Mouse (Mus musculus): ENCODE results near the gene Cd28.

Cd28 gene

GRCm38 (mm10) chr1:60716567-60716966, at the start of gene Cd28:
Gene Cd28, plus strand, starts transcription at chr1:60716800.
- DNase-seq (ENCODE audit: low spot score), result no peak

DNA sequence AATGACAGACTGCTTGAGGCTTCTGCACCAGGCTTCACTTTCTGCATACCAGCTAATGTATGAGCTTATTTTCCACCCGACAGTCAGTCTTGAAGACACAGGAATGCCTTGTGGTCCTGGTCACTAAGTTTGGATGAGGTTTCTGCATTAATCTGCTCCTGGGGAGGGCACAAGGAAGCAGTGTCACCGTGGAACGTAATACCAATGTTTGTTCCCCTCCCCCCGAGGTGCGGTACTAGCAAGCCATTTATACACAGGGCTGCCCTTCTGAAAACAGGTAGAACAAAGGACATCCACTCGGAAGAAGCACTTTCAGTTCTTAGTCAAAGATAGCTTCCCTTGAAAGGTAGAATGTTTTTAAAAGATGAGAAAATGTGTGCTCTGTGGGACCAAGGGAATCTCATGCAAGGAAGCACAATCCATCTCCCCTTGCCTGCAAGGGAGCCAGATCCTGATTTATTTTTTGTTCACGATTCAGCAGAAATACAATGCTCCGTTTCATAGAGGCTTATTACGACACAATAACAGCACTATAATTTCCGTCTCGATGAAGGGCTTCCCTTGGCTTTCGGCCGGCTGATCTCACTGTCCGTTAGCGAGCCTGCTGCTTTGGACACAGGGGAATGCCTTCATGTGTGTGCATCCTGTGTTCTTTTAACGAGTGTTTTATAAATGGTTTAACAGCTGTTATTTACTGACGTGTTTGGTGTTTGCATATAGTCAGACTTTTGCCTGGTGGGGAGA, 48.6 kb upstream of the Cd28 start:
- no peak for DNase-seq (ENCODE audit: low spot score)

DNA sequence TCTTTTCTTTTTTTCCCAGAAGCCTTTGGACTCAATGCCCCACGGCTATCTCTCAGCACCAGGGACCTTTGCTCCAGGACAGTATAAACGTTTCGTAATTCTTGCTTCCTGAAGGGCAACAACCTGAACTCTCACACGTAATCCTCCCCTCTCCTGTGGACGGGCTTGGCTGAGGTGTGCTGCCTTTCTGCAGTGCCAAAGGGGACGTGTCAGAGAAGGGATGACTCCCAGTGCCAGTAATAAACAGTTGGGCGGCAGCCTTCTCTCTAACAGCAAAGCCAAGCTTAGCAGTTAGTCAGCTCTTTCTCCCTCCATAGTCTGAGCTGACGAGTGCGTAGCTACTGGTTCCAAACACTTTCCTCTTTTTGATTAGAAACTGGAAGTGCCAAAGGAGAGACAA, 47.6 kb upstream of the Cd28 start:
- no peak for DNase-seq (ENCODE audit: low spot score)

GRCm38 (mm10) chr1:60669664-60670063, 46.9 kb upstream of the Cd28 start:
- no peak for DNase-seq (ENCODE audit: low spot score)

- no peak for DNase-seq (ENCODE audit: low spot score)
Observed at GRCm38 (mm10) chr1:60670172-60670571, 46.4 kb upstream of the Cd28 start.

DNA sequence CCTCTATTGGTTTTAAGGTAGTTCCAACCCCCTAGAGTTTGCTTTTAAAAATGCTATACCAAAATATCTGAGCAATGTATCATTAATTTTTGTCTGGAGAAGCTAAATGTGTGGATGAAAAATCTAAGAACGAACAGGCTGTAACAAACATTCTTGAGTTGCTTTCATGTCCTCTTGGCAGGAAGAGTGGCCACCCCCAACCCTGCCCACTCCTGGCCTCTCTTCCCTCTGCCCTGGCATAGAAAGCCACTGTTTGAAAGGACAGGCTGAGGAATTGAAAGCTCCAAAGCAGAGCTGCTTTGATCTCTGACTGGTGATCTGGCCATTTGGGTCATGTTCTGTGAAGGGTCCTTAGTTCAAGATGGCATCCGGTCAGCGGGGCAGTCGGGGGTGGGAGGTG, 32.8 kb upstream of the Cd28 start:
- DNase-seq (ENCODE audit: low spot score), result no peak

- DNase-seq (ENCODE audit: low spot score), result no peak
Observed at GRCm38 (mm10) chr1:60696115-60696895, 20.3 kb upstream of the Cd28 start.

DNA sequence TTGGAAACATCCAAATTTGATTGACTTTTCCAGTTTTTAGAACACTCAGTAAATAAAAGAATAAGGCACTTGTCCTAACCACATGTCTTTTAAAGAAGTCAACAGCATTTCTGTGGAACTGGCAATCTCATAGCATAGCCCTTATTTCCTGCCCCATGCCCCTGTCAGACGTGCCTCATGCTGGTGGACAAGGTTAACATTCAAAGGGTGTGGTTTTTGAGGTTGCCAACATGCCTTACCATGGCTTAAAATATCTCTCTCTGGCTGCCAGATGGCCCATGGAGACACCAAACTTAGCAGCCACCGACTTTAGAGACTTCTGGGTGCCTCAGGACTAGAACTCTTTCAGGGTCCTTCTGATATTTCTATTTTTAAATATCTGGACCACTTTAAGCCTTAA, 14.0 kb upstream of the Cd28 start:
- DNase-seq (ENCODE audit: low spot score), result peak; percentile 49

GRCm38 (mm10) chr1:60713238-60713637, 3.4 kb upstream of the Cd28 start:
- no peak for DNase-seq (ENCODE audit: low spot score)

- no peak for DNase-seq (ENCODE audit: low spot score)
Observed at GRCm38 (mm10) chr1:60715651-60716196, 876 bp upstream of the Cd28 start.

DNA sequence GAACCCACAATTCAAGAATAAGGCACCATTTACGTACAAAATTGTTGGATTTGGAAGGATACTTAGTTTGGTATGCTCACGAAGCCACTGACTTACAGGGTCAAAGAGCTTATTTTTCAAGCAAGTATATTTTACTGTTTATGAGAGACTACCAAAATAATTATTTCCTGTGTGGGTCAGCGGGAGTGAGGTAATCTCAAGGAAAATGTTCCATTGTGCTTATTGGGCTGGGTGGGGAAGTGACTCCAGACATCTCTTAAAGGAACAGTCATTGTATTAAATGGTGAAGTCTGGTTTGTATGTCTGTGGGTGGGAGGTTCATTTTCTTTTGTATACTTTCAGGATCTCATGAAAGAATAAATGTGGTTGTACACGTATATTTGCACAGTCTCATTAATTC, 2.0 kb downstream of the Cd28 start:
- DNase-seq (ENCODE audit: low spot score), result no peak

DNA sequence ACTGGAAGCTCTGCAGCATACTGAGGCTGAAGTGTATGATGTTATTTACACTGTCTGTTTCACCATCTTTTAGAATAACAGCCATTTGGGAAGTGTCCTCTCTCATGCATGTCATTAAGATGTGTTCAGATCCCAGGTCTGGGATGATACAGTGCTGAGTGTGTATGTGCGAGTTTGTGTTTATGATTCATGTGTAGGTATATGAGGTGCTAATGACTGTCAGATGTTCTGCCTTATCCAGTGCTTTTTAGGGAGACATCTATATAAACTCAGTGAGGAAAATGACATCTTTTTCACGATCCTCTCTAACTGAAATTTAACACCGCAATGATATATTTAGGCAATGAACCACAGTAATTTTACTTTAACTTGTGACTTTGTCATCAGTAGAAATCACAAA, 7.0 kb downstream of the Cd28 start:
- DNase-seq (ENCODE audit: low spot score), result no peak

DNA sequence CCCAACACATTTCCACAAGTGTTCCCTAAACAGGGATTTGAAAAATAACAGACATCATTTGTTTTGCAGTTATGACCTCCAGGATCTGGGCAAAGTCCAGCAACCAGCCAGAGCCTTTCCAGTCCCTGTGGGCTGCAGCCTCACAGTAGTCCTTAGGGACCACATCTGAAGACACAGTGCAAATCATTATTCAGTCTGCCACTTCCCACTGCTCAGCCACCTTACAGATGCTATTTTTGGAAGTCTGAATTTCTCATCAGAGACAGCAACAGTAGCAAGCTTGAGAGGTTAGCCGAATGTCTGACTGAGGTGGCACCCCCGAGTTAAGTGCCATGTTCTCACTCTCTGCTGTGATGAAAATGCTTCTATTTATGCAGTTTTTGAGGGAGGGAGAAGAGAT, 15.3 kb downstream of the Cd28 start:
- no peak for DNase-seq (ENCODE audit: low spot score)

DNA sequence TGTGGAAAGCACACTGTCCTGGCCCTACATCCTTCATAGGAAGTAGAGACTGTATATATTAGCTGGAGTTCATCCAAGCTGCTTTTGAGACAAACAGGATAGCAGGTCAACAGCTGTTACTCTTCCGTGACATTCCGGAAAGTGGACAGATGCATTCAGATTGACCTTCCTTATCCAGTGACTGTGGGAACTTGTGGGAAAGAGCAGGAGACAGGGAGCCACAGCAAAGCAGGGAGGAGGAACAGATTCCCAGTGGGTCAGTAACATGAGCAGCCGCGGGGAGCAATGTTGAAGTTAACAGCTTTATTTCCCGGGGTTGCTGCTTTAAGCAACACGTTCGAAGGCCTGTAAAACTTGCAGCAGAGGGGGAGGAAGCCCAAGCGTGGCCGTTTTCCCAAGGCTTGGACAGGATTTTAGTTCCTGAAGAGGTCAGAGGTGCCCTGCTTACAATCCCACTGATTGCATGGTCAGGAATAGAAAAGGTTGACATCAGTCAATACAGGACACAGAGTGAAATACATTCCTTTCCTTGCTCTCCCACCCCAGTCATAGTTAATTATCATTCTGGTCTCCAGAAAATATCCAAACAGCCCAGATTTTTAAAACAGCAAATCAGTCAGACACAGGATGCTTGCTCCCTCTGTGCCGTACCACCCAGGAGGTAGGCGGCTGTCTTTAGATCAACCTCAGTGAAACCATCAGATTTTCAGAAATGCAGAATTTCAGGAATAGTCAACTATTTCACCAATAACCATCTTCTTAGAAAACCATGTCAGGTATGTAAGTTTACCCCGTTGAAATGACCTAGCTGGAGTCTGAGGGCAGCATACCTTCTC, 18.7 kb downstream of the Cd28 start:
- DNase-seq (ENCODE audit: low spot score), result no peak

DNA sequence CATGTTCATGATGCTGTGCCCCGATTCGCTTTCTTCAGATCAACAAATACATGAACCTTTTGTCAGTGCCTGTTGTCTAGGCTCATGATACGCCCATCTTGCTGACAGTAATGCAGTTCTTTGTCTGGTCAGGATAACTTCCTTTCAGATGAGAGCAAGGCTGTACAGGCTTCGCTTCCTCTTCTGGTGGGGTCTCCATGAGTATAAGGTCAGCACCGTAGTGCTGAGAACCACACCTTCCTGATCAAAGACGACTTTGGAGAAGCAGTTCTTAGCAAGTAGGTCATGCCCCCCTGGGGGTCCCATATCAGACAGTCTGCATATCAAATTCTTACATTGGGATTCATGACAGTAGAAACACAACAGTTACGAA, 19.3 kb downstream of the Cd28 start:
- no peak for DNase-seq (ENCODE audit: low spot score)

GRCm38 (mm10) chr1:60744266-60744665, 27.7 kb downstream of the Cd28 start:
- no peak for DNase-seq (ENCODE audit: low spot score)

DNA sequence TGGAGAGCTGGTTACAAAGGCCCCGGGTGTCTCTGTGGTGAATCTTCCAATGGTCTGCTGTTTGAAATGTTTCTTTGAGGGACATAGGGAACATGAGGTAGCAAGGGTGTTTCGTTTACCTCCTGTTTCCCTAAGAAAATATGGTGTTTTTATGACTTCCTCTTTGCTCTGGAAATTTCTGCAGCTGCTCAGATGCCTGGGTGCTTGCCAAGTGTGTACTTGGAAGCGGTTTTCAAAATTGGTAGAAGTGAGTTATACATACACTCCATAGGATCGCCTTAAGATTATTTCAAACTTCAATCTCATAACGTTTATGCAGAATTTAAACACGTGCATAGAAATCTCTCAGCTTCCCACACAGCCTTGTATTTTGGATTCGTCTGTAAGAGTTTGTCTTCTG, 29.1 kb downstream of the Cd28 start:
- no peak for DNase-seq (ENCODE audit: low spot score)

DNA sequence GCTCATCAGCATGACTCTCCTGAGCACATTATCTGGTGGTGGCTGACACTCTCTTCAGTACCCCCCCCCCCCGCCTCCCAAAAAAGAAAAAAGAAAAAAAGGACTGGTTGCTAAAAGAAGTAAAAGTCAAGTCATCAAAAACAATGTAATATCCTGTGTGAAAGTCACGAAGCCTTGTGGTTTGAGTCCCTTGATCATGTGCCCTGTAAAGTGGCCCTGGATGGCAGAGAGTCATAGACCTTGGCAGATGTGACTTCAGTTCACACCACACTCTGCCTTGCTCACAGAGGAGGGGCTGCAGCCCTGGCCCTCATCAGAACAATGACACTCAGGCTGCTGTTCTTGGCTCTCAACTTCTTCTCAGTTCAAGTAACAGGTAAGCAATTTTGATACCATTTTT, 29.6 kb downstream of the Cd28 start:
- peak; percentile 93 for DNase-seq (ENCODE audit: low spot score)

DNA sequence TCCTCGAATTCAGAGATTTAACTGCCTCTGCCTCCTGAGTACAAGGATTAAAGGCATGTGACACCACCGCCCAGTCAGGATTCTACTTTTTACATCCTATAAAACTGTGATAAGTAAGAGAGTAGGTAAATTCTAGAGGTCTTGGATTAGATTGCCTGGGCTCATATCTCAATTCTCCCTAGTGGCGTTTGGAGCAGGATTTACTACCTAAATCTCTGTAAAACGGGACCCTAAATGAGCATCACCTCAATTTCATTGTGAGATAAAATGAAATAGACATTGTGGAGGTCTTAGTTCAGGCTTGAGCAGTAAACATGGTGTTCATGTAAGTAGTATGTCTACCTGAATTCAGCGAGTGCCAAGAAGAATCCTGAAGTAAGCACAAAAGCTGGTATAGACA, 30.3 kb downstream of the Cd28 start:
- DNase-seq (ENCODE audit: low spot score), result no peak

- DNase-seq (ENCODE audit: low spot score), result no peak
Observed at GRCm38 (mm10) chr1:60748286-60748685, 31.7 kb downstream of the Cd28 start.

DNA sequence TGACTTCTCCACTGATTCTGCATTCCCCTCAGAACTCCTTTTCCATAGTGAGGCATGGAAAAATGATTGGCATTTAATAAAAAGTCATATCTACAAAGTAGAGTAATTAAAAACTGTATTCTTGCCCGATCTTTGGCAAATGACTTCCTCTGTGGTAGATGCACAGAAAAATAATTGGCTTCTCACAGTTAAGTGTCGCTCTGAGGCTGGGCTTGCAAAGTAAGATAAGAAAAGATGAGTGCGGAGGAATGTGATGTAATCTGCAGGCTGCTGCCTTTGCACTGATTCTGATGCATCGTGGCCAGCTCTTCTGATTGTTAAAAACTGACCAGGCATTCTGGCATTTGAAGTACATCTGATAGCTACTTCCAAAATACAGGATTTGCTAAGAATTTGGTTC, 32.3 kb downstream of the Cd28 start:
- DNase-seq (ENCODE audit: low spot score), result no peak

GRCm38 (mm10) chr1:60749346-60749840, 32.8 kb downstream of the Cd28 start:
- peak; percentile 46 for DNase-seq (ENCODE audit: low spot score)
